Mouse (Mus musculus) stomach, embryonic 16.5 days (tissue): ENCODE data around the gene Gm21977. TPM values are rescaled to one million over a fixed set of nuclear protein-coding genes. Genes with fewer than 3 reads are reported as not detected.
"Not testable (repeated sequence)": the region's sequence is repeated elsewhere in the genome, so short reads cannot be mapped to it uniquely, and the experiment has no call there.

Experiments used
- ATAC-seq: fragments of 200-750 bp; cut with Nextera tagmentation; 2 replicates; pipeline ENCODE4 v1.8.0; 2017; ENCODE audit warnings: moderate number of reproducible peaks, moderate TSS enrichment; ENCODE audit not compliant: insufficient read depth, low FRiP score
- H3K27ac ChIP-seq: fragments of 300-500 bp; sonication (generic); 2 replicates; pipeline ENCODE4 v1.5.1; 2014; ENCODE audit warnings: low read length
- H3K27me3 ChIP-seq: fragments of 300-500 bp; sonication (generic); 2 replicates; pipeline ENCODE4 v1.6.1; 2014; ENCODE audit warnings: low read length, control low read depth, mixed read lengths; ENCODE audit not compliant: control insufficient read depth, insufficient read depth
- H3K36me3 ChIP-seq: fragments of 300-500 bp; sonication (generic); 2 replicates; pipeline ENCODE4 v1.6.1; 2014; ENCODE audit warnings: low read length; ENCODE audit not compliant: control insufficient read depth, insufficient read depth
- H3K4me1 ChIP-seq: fragments of 300-500 bp; sonication (generic); 2 replicates; pipeline ENCODE4 v1.6.1; 2014; ENCODE audit warnings: low read length, control low read depth, mixed read lengths; ENCODE audit not compliant: control insufficient read depth, insufficient read depth
- H3K4me2 ChIP-seq: fragments of 300-500 bp; sonication (generic); 2 replicates; pipeline ENCODE4 v1.6.1; 2014; ENCODE audit warnings: low read depth, low read length, mixed read lengths
- H3K4me3 ChIP-seq: fragments of 300-500 bp; sonication (generic); replicated peaks from 2 replicates; pipeline ENCODE4 v1.5.1; 2014; ENCODE audit warnings: mild to moderate bottlenecking, low read length
- H3K9ac ChIP-seq: fragments of 300-500 bp; sonication (generic); 2 replicates; pipeline ENCODE4 v1.6.1; 2014; ENCODE audit warnings: low read length
- H3K9me3 ChIP-seq: fragments of 300-500 bp; sonication (generic); replicated peaks from 2 replicates; pipeline ENCODE4 v1.6.1; 2016; ENCODE audit warnings: low read length, control low read depth; ENCODE audit not compliant: control insufficient read depth
- WGBS: fragments of 180-500 bp; shearing (Covaris S2); extraction: QIAGEN DNeasy Blood & Tissue Kit; methylation state at CpG from one replicate; pipeline ENCODE4 v1.1.7; 2014; 5-methylcytosine and 5-hydroxymethylcytosine counted together
- polyA plus RNA-seq: library from polyadenylated mRNA; unstranded; fragments of >200 nt; fragmentation: Nextera tagmentation; extraction: Ambion mirVana; gene quantifications from 2 replicates; pipeline ENCODE4 v1.2.1, GENCODE M21; 2015

Gene Gm21977
- polyA plus RNA-seq, result not detected in 2 replicates

- not testable (repeated sequence) for ATAC-seq, H3K9me3 ChIP-seq, H3K27ac ChIP-seq, H3K4me2 ChIP-seq, H3K4me1 ChIP-seq, H3K4me3 ChIP-seq, H3K36me3 ChIP-seq, H3K9ac ChIP-seq, H3K27me3 ChIP-seq
- no CpG with 5 or more reads among the region's 3 CpGs for WGBS
Measured at GRCm38 (mm10) chr14:42853377-42853776, at the start of gene Gm21977. Gene Gm21977, minus strand, starts transcription at chr14:42853477.

Other genes starting within 250 kb of the Gm21977 start
- not detected in 2 replicates for gene Gm3633, start 211.6 kb downstream of the Gm21977 start, polyA plus RNA-seq
- not detected in 2 replicates for gene Gm10378, start 197.5 kb downstream of the Gm21977 start, polyA plus RNA-seq
- not detected in 2 replicates for gene Gm3015, start 84.7 kb downstream of the Gm21977 start, polyA plus RNA-seq
- not detected in 2 replicates for gene Gm10377, start 55.5 kb downstream of the Gm21977 start, polyA plus RNA-seq
- gene Gm8082, start 140.1 kb upstream of the Gm21977 start, polyA plus RNA-seq, result not detected in 2 replicates
- not detected in 2 replicates for gene Gm10376, start 162.2 kb upstream of the Gm21977 start, polyA plus RNA-seq
- not detected in 2 replicates for gene Gm8094, start 223.2 kb upstream of the Gm21977 start, polyA plus RNA-seq
- gene Gm8104, start 247.1 kb upstream of the Gm21977 start, polyA plus RNA-seq, result not detected in 2 replicates